Mouse (Mus musculus): ENCODE measurements at regions not wholly inside any gene's neighbourhood (a gene's known extent, or its start where the extent isn't known, plus 50 kb on each side); places are given as distances from the start of the nearest gene placed in this dataset.

DNA sequence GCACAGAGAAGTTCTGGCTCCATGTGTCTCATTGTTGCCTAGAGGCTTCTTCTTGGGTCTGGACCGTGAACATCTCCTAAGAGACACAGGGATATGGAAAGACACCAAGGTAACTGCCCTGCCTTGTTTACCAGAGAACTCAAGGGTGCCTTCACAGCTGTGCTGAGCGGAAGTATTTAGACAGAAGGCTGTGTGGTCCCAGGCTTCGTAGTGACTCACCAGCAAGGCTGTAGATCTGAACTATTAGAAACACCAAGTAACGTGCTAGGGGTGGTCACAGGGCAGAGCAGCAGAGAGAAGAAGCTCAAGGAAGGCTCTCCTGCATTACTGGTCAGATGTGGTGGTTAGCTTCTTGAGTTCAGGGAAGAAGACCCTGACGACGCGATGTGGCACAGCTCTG, 51.6 kb upstream of the Lpp start:
- Histone ChIP-seq H3K36me3 (replicated peaks; ENCODE audit: control insufficient read depth, insufficient read depth, low read depth) (no peaks in the 10 kb centered on the region), H3K27me3 (ENCODE audit: control insufficient read depth, insufficient read depth, low read length) (no peaks in the 10 kb centered on the region), H3K27ac (no peak overlapping the region), H3K4me1 (replicated peaks; ENCODE audit: control insufficient read depth in 2 of 2, insufficient read depth in 2 of 2, low read length in 1 of 2) (no peaks in the 10 kb centered on the region), H3K4me2 (ENCODE audit: low read depth) (no peak overlapping the region), H3K9me3 (ENCODE audit: control insufficient read depth, low read length) (no peaks in the 10 kb centered on the region), H3K9ac (replicated peaks) (no peak overlapping the region), H3K4me3 (ENCODE audit: insufficient read depth in 1 of 2, low read depth in 2 of 2, low read length in 2 of 2) (no peak overlapping the region)
- ATAC-seq (ENCODE audit: insufficient read depth) (no peak), DNase-seq (ENCODE audit: low read depth in 3 of 3, low spot score in 3 of 3) (no peak)
- no peak for TF ChIP-seq CTCF (IDR thresholded peaks at IDR 0.05; ENCODE audit: low read depth)
- no peak for TF ChIP-seq EP300 (IDR thresholded peaks at IDR 0.05; ENCODE audit: low read depth)
- WGBS (ENCODE audit: insufficient replicate concordance) = 64% methylated on average over 7 of the region's 7 CpGs

- H3K4me3 ChIP-seq (ENCODE audit: insufficient read depth in 1 of 2, low read depth in 2 of 2, low read length in 2 of 2) = no peak overlapping the region
- ATAC-seq (ENCODE audit: insufficient read depth) (no peak), DNase-seq (ENCODE audit: low read depth in 3 of 3, low spot score in 3 of 3) (no peak)
- H3K4me2 ChIP-seq (ENCODE audit: low read depth) = no peak overlapping the region
- no peak overlapping the region for H3K9ac ChIP-seq (replicated peaks)
- 67% methylated on average over 7 of the region's 7 CpGs for WGBS (ENCODE audit: insufficient replicate concordance)
- H3K9me3 ChIP-seq (ENCODE audit: control insufficient read depth, low read length) = no peaks in the 10 kb centered on the region
- no peak overlapping the region for H3K27ac ChIP-seq
- TF ChIP-seq EP300 (IDR thresholded peaks at IDR 0.05; ENCODE audit: low read depth) = no peak
- TF ChIP-seq CTCF (IDR thresholded peaks at IDR 0.05; ENCODE audit: low read depth) = no peak
- no peaks in the 10 kb centered on the region for H3K4me1 ChIP-seq (replicated peaks; ENCODE audit: control insufficient read depth in 2 of 2, insufficient read depth in 2 of 2, low read length in 1 of 2)
- H3K36me3 ChIP-seq (replicated peaks; ENCODE audit: control insufficient read depth, insufficient read depth, low read depth) = no peaks in the 10 kb centered on the region
- H3K27me3 ChIP-seq (ENCODE audit: control insufficient read depth, insufficient read depth, low read length) = no peaks in the 10 kb centered on the region
These were observed 52.7 kb upstream of the Lpp start for GRCm38 (mm10) chr16:24340646-24341045.

DNA sequence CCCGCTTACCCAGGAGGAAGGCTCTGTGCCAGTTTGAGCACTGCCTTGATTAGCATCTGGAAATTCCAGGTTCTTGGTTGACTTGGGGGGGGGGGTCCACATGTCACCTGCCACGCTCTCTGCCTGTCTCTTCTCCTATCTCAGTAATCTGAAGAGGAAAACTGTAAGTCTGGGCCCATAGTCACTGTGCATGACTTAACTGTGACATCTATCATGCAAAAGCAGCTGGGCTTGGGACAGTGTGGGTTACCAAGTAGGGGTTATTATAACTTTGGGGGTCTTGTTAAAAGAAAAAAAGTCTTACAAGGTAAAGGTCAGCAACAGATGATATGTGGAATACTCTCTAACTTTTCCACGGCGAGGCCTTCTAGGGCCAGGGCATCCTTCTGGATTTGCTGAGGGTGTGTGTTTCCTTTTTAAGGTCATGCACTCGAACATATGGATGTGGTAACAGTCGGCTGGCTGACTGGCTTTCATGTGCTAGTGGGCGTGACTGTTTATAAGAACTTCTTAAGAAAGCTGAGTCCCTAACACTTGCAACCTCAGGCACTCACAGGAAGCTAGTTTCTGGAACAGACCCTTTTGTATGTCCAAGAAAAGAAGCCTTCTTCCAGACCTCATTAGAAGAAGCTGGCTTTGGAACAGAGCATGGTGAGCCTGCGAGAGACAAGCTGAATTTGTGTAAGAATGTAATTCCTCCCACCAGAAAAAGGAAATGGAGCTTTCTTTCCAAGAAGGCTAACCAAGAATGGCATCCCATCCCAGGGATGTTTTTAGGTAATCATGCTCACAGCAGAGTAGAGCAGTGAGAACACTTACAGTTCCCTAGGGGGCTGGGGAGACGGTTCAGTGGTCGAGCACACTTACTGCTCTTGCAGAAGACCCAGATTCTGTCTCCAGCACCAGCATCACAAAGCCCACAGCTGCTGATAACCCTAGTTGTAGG, 53.7 kb upstream of the Lpp start:
- WGBS (ENCODE audit: insufficient replicate concordance) = 46% methylated on average over 10 of the region's 10 CpGs
- DNase-seq (ENCODE audit: low read depth in 3 of 3, low spot score in 3 of 3) = no peak
- Histone ChIP-seq H3K4me1 (replicated peaks; ENCODE audit: control insufficient read depth in 2 of 2, insufficient read depth in 2 of 2, low read length in 1 of 2) (no peaks in the 10 kb centered on the region), H3K4me2 (ENCODE audit: low read depth) (no peak overlapping the region), H3K9ac (replicated peaks) (no peak overlapping the region), H3K36me3 (replicated peaks; ENCODE audit: control insufficient read depth, insufficient read depth, low read depth) (no peaks in the 10 kb centered on the region), H3K9me3 (ENCODE audit: control insufficient read depth, low read length) (no peaks in the 10 kb centered on the region), H3K4me3 (ENCODE audit: insufficient read depth in 1 of 2, low read depth in 2 of 2, low read length in 2 of 2) (no peak overlapping the region), H3K27ac (no peak overlapping the region), H3K27me3 (ENCODE audit: control insufficient read depth, insufficient read depth, low read length) (no peaks in the 10 kb centered on the region)
- no peak for TF ChIP-seq CTCF (IDR thresholded peaks at IDR 0.05; ENCODE audit: low read depth)
- TF ChIP-seq EP300 (IDR thresholded peaks at IDR 0.05; ENCODE audit: low read depth) = no peak
- ATAC-seq (ENCODE audit: insufficient read depth) = no peak

- TF ChIP-seq CTCF (IDR thresholded peaks at IDR 0.05; ENCODE audit: low read depth) (no peak), EP300 (IDR thresholded peaks at IDR 0.05; ENCODE audit: low read depth) (no peak)
- no peaks in the 10 kb centered on the region for H3K4me1 ChIP-seq (replicated peaks; ENCODE audit: control insufficient read depth in 2 of 2, insufficient read depth in 2 of 2, low read length in 1 of 2)
- DNase-seq (ENCODE audit: low read depth in 3 of 3, low spot score in 3 of 3) = no peak
These were observed 54.9 kb upstream of the Lpp start for GRCm38 (mm10) chr16:24338404-24338803.

DNA sequence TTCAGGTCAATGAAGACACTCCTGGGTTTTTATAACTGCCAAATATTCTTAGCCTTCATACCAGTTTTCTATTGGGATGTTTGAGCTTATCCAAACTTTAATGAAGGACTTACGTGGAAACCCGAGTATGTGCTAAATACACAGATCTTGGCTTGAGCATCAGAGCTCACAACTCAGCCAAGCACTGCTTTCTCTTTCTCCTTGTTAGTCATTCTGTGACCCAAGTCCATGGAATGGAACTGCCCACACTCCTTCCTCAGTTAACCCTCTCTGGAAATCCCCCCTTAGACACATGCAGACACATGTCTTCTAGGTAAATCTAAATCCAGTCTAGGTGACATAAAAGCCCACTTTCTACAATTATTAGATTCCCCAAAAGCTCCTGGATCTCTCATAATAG, 58.9 kb upstream of the Lpp start:
- ATAC-seq (ENCODE audit: insufficient read depth) = no peak
- no peak for DNase-seq (ENCODE audit: low read depth in 3 of 3, low spot score in 3 of 3)
- WGBS (ENCODE audit: insufficient replicate concordance) = 62% methylated on average over 2 of the region's 2 CpGs

More at GRCm38 (mm10) chr16:24338404-24338803, 54.9 kb upstream of the Lpp start:
- Histone ChIP-seq H3K27me3 (ENCODE audit: control insufficient read depth, insufficient read depth, low read length) (no peaks in the 10 kb centered on the region), H3K27ac (no peak overlapping the region), H3K9me3 (ENCODE audit: control insufficient read depth, low read length) (no peaks in the 10 kb centered on the region), H3K4me3 (ENCODE audit: insufficient read depth in 1 of 2, low read depth in 2 of 2, low read length in 2 of 2) (no peak overlapping the region), H3K4me2 (ENCODE audit: low read depth) (no peak overlapping the region), H3K36me3 (replicated peaks; ENCODE audit: control insufficient read depth, insufficient read depth, low read depth) (no peaks in the 10 kb centered on the region), H3K9ac (replicated peaks) (no peak overlapping the region)
- no peak for ATAC-seq (ENCODE audit: insufficient read depth)
- 55% methylated on average over 7 of the region's 7 CpGs for WGBS (ENCODE audit: insufficient replicate concordance)

More for the DNA sequence above, 58.9 kb upstream of the Lpp start:
- no peaks in the 10 kb centered on the region for H3K9me3 ChIP-seq (ENCODE audit: control insufficient read depth, low read length)
- no peak for TF ChIP-seq EP300 (IDR thresholded peaks at IDR 0.05; ENCODE audit: low read depth)
- TF ChIP-seq CTCF (IDR thresholded peaks at IDR 0.05; ENCODE audit: low read depth) = no peak
- H3K4me2 ChIP-seq (ENCODE audit: low read depth) = no peak overlapping the region
- no peak overlapping the region for H3K27ac ChIP-seq
- H3K4me1 ChIP-seq (replicated peaks; ENCODE audit: control insufficient read depth in 2 of 2, insufficient read depth in 2 of 2, low read length in 1 of 2) = no peaks in the 10 kb centered on the region
- H3K36me3 ChIP-seq (replicated peaks; ENCODE audit: control insufficient read depth, insufficient read depth, low read depth) = no peaks in the 10 kb centered on the region
- no peaks in the 10 kb centered on the region for H3K27me3 ChIP-seq (ENCODE audit: control insufficient read depth, insufficient read depth, low read length)
- no peak overlapping the region for H3K9ac ChIP-seq (replicated peaks)
- no peak overlapping the region for H3K4me3 ChIP-seq (ENCODE audit: insufficient read depth in 1 of 2, low read depth in 2 of 2, low read length in 2 of 2)

All from liver, embryonic 14.5 days (tissue).